Comparison of ENCODE assay signal across 19 mouse cellular contexts in genomic region chr11:115968731-115969405, GRCm38 (mm10). TPM values are rescaled to one million over a fixed set of nuclear protein-coding genes. Genes with fewer than 3 reads are reported as not detected.
DNase-seq lines count a peak whose midpoint lies in the region; ATAC-seq and TF ChIP-seq lines count a peak whose summit lies in the region.
"Had no signal": no experiment of that assay in that cellular context is flagged by ENCODE, and none has a peak within 500 bp of the region (broad histone marks: within the 10 kb centered on the region; RNA-seq: fewer than 3 reads in every experiment).

No protein-coding gene starts in this region.

- no peak overlapping the region for H3K4me2 ChIP-seq in kidney, postnatal 0 days (ENCODE audit: low read length)
- H3K4me2 ChIP-seq in midbrain, embryonic 11.5 days: no peak overlapping the region
- H3K4me2 ChIP-seq: hindbrain, embryonic 12.5 days; intestine, embryonic 15.5 days had no signal

- peak; percentile 37 for DNase-seq in kidney, postnatal 0 days (ENCODE audit: low spot score)
- DNase-seq in kidney, adult 18-20 months: no peak
- peak; percentile 44 for DNase-seq in 3T3-L1 (ENCODE audit: low read depth, low spot score)
- peak; percentile 15 for DNase-seq in CD4-positive helper T cell, adult 2 months (ENCODE audit: low read depth, low spot score)
- DNase-seq in T-cell, adult 2 months (ENCODE audit: low spot score): peak; percentile 11
- DNase-seq in midbrain, embryonic 11.5 days (ENCODE audit: low spot score, missing footprints): no peak
- DNase-seq in right cerebral cortex, postnatal 14 days: no peak
- no peak for DNase-seq in cerebellum, postnatal 25 days
- DNase-seq: cerebellum, postnatal 10 days; heart, adult 11 months; kidney, postnatal 10 days; layer of hippocampus, adult 9-11 months; right cerebral cortex, adult 18-20 months; spleen, adult 18-20 months; thymus, postnatal 36 days had no signal

- peaks cover 26% of the 10 kb centered on the region for H3K36me3 ChIP-seq in kidney, postnatal 0 days (ENCODE audit: insufficient read depth, low read length)
- peaks cover 24% of the 10 kb centered on the region for H3K36me3 ChIP-seq in midbrain, embryonic 11.5 days (ENCODE audit: control insufficient read depth, insufficient read depth, low read length)

- H3K9ac ChIP-seq in kidney, postnatal 0 days (ENCODE audit: low read depth, low read length): no peak overlapping the region
- no peak overlapping the region for H3K9ac ChIP-seq in midbrain, embryonic 11.5 days (ENCODE audit: low read length)
- H3K9ac ChIP-seq: hindbrain, embryonic 12.5 days; intestine, embryonic 15.5 days had no signal

- no peaks in the 10 kb centered on the region for H3K9me3 ChIP-seq in kidney, postnatal 0 days (replicated peaks; ENCODE audit: low read length)
- H3K9me3 ChIP-seq in midbrain, embryonic 11.5 days (ENCODE audit: control insufficient read depth, low read length): no peaks in the 10 kb centered on the region
- H3K9me3 ChIP-seq: embryonic facial prominence, embryonic 10.5 days; intestine, embryonic 15.5 days had no signal

- no peak for TF ChIP-seq CTCF in kidney, postnatal 0 days (IDR thresholded peaks at IDR 0.05; ENCODE audit: low read depth)

- ATAC-seq in kidney, postnatal 0 days (replicated peaks; ENCODE audit: low FRiP score, low read depth): no peak
- no peak for ATAC-seq in midbrain, embryonic 11.5 days (ENCODE audit: low FRiP score)
- ATAC-seq: forebrain, embryonic 14.5 days had no signal

- H3K4me3 ChIP-seq in kidney, postnatal 0 days (replicated peaks; ENCODE audit: low read depth, low read length): no peak overlapping the region
- H3K4me3 ChIP-seq in midbrain, embryonic 11.5 days (ENCODE audit: low read depth, low read length): no peak overlapping the region
- H3K4me3 ChIP-seq: embryonic facial prominence, embryonic 10.5 days; hindbrain, embryonic 12.5 days; intestine, embryonic 15.5 days had no signal

- H3K27ac ChIP-seq in kidney, postnatal 0 days: 0 out of 2 replicates have a peak overlapping the region, but pooled peaks have one; percentile 25
- H3K27ac ChIP-seq in midbrain, embryonic 11.5 days (ENCODE audit: low read depth, low read length): no peak overlapping the region
- H3K27ac ChIP-seq: hindbrain, embryonic 12.5 days; intestine, embryonic 15.5 days had no signal

- H3K4me1 ChIP-seq in kidney, postnatal 0 days (replicated peaks; ENCODE audit: insufficient read depth, low read length): peaks cover 4% of the 10 kb centered on the region; the same call in 1 of the 2 replicates
- H3K4me1 ChIP-seq in midbrain, embryonic 11.5 days (ENCODE audit: control insufficient read depth, insufficient read depth, low read length): peaks cover 4% of the 10 kb centered on the region
- H3K4me1 ChIP-seq: hindbrain, embryonic 12.5 days had no signal

- 53% methylated on average over 5 of the region's 5 CpGs for WGBS in kidney, postnatal 0 days
- 68% methylated on average over 5 of the region's 5 CpGs for WGBS in midbrain, embryonic 11.5 days

- H3K27me3 ChIP-seq in kidney, postnatal 0 days (ENCODE audit: insufficient read depth, low read length): no peaks in the 10 kb centered on the region
- H3K27me3 ChIP-seq in midbrain, embryonic 11.5 days (ENCODE audit: control insufficient read depth, insufficient read depth, low read length): peaks cover 3% of the 10 kb centered on the region

RNA-seq across cellular contexts. Expression of gene Itgb4, which starts 5.6 kb away (rescaled TPM):
- polyA plus RNA-seq in kidney, postnatal 0 days (2015; fragmentation: Nextera tagmentation; extraction: Ambion mirVana): 2.9 and 3.1 TPM in 2 replicates
- 0.23 and 0.25 TPM in 2 replicates for polyA plus RNA-seq in midbrain, embryonic 11.5 days (2014; fragmentation: Nextera tagmentation; extraction: Ambion mirVana)

RNA-seq across cellular contexts. Expression of gene Recql5, which starts 35.6 kb away (rescaled TPM):
- polyA plus RNA-seq in kidney, postnatal 0 days (2015; fragmentation: Nextera tagmentation; extraction: Ambion mirVana): 11.1 and 11.7 TPM in 2 replicates
- 16.1 and 18.4 TPM in 2 replicates for polyA plus RNA-seq in midbrain, embryonic 11.5 days (2014; fragmentation: Nextera tagmentation; extraction: Ambion mirVana)

RNA-seq across cellular contexts. Expression of gene Sap30bp, which starts 35.8 kb away (rescaled TPM):
- 37.2 and 40.1 TPM in 2 replicates for polyA plus RNA-seq in kidney, postnatal 0 days (2015; fragmentation: Nextera tagmentation; extraction: Ambion mirVana)
- 58.3 and 61.5 TPM in 2 replicates for polyA plus RNA-seq in midbrain, embryonic 11.5 days (2014; fragmentation: Nextera tagmentation; extraction: Ambion mirVana)

RNA-seq across cellular contexts. Expression of gene Galk1, which starts 43.7 kb away (rescaled TPM):
- 149 and 156 TPM in 2 replicates for polyA plus RNA-seq in kidney, postnatal 0 days (2015; fragmentation: Nextera tagmentation; extraction: Ambion mirVana)
- 82.5 and 93.4 TPM in 2 replicates for polyA plus RNA-seq in midbrain, embryonic 11.5 days (2014; fragmentation: Nextera tagmentation; extraction: Ambion mirVana)

RNA-seq across cellular contexts. Expression of gene Smim6, which starts 57.1 kb away (rescaled TPM):
- polyA plus RNA-seq in kidney, postnatal 0 days (2015; fragmentation: Nextera tagmentation; extraction: Ambion mirVana): 13.7 and 16.1 TPM in 2 replicates
- polyA plus RNA-seq in midbrain, embryonic 11.5 days (2014; fragmentation: Nextera tagmentation; extraction: Ambion mirVana): 0.46 TPM in 1 of 2 replicates, not detected in the other

Comparison
In these comparisons a context has a peak if more than half of its experiments do, and no peak if none do; other contexts are left out.
1. DNase-seq: peak in kidney, postnatal 0 days (single experiment), 3T3-L1 (single experiment), CD4-positive helper T cell, adult 2 months (single experiment) and T-cell, adult 2 months (single experiment); none in kidney, adult 18-20 months (single experiment), midbrain, embryonic 11.5 days (single experiment), right cerebral cortex, postnatal 14 days (single experiment) and cerebellum, postnatal 25 days (0 of 2).